Mouse (Mus musculus) heart, embryonic 14.5 days (tissue): ENCODE data around the gene Dhrs1. TPM values are rescaled to one million over a fixed set of nuclear protein-coding genes. Genes with fewer than 3 reads are reported as not detected.

Experiments
- ATAC-seq: fragments of 200-750 bp; cut with Nextera tagmentation; 2 replicates; pipeline ENCODE4 v1.8.0; 2017; ENCODE audit warnings: low read depth, moderate TSS enrichment; ENCODE audit not compliant: insufficient number of reproducible peaks, insufficient read depth, low FRiP score
- H3K27ac ChIP-seq, 2 experiments: fragments of 200-500 bp in 1 of 2; fragments of 300-500 bp in 1 of 2; sonication (generic) in 1 of 2; replicated peaks in 1 of 2; 2 replicates each; pipeline ENCODE4 v1.5.1; 2012 to 2014; ENCODE audit warnings: low read depth in 2 of 2, low read length in 2 of 2, control low read depth in 1 of 2, mild to moderate bottlenecking in 1 of 2, mixed read lengths in 1 of 2; ENCODE audit not compliant: control insufficient read depth in 1 of 2, insufficient read depth in 1 of 2
- H3K27me3 ChIP-seq: fragments of 300-500 bp; sonication (generic); 2 replicates; pipeline ENCODE4 v1.6.1; 2014; ENCODE audit warnings: mild to moderate bottlenecking, low read length, control low read depth; ENCODE audit not compliant: control insufficient read depth, insufficient read depth
- H3K36me3 ChIP-seq: fragments of 300-500 bp; sonication (generic); 2 replicates; pipeline ENCODE4 v1.6.1; 2014; ENCODE audit warnings: mild to moderate bottlenecking, control low read depth, low read length, mixed read lengths; ENCODE audit not compliant: control insufficient read depth, insufficient read depth
- H3K4me1 ChIP-seq, 2 experiments: fragments of 200-500 bp in 1 of 2; fragments of 300-500 bp in 1 of 2; sonication (generic) in 1 of 2; 2 replicates each; pipeline ENCODE4 v1.6.1; 2012 to 2014; ENCODE audit warnings: low read length in 2 of 2, control low read depth in 1 of 2, mixed read lengths in 1 of 2; ENCODE audit not compliant: control insufficient read depth in 2 of 2, insufficient read depth in 2 of 2
- H3K4me2 ChIP-seq: fragments of 300-500 bp; sonication (generic); 2 replicates; pipeline ENCODE4 v1.6.1; 2014; ENCODE audit warnings: mild to moderate bottlenecking, low read length
- H3K4me3 ChIP-seq, 2 experiments: fragments of 200-500 bp in 1 of 2; fragments of 300-500 bp in 1 of 2; sonication (generic) in 1 of 2; 2 replicates each; pipeline ENCODE4 v1.5.1; 2012 to 2014; ENCODE audit warnings: low read length in 2 of 2, mild to moderate bottlenecking in 2 of 2, control low read depth in 1 of 2, low read depth in 1 of 2, moderate library complexity in 1 of 2; ENCODE audit not compliant: control insufficient read depth in 1 of 2, insufficient read depth in 1 of 2
- H3K9ac ChIP-seq: fragments of 300-500 bp; sonication (generic); 2 replicates; pipeline ENCODE4 v1.6.1; 2014; ENCODE audit warnings: mild to moderate bottlenecking, low read length
- H3K9me3 ChIP-seq: fragments of 300-500 bp; sonication (generic); 2 replicates; pipeline ENCODE4 v1.6.1; 2016; ENCODE audit warnings: low read length, control low read depth; ENCODE audit not compliant: control insufficient read depth
- WGBS: fragments of 180-500 bp; shearing (Covaris S2); extraction: QIAGEN DNeasy Blood & Tissue Kit; methylation state at CpG from one replicate; pipeline ENCODE4 v1.1.7; 2014; 5-methylcytosine and 5-hydroxymethylcytosine counted together
- polyA plus RNA-seq: library from polyadenylated mRNA; unstranded; fragments of >200 nt; fragmentation: Nextera tagmentation; extraction: Ambion mirVana; gene quantifications from 2 replicates; pipeline ENCODE4 v1.2.1, GENCODE M21; 2014

Gene Dhrs1
- polyA plus RNA-seq, 1 experiment from 2014 or later, result 70.6 TPM

DNA sequence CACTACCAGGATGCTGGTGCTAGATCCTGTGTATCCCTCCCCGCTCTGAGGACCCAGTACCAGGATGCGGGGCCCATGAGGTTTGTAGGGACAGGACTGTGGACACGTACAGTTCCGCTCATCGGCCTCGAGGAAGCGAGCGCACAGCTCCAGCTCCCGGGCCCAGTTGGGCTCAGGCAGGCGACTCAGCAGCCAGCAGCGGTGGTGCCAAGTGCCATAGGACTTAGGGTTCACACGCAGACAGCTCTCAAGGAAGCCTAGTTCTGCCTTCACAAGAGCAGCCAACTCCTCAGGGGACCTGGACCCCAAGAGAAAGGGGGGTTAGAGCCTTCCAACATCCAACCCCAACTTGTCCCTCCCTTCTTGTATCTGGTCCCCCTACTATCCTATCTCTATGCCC lies 24.8 kb downstream of the Dhrs1 start:
- 89% methylated on average over 12 of the region's 12 CpGs for WGBS
- H3K4me3 ChIP-seq, result no peak overlapping the region
- ATAC-seq, result no peak
- H3K9ac ChIP-seq, result no peak overlapping the region
- no peaks in the 10 kb centered on the region for H3K27me3 ChIP-seq
- H3K9me3 ChIP-seq, result no peaks in the 10 kb centered on the region
- H3K27ac ChIP-seq, result no peak overlapping the region
- no peaks in the 10 kb centered on the region for H3K4me1 ChIP-seq
- no peak overlapping the region for H3K4me2 ChIP-seq
- peaks cover 36% of the 10 kb centered on the region for H3K36me3 ChIP-seq

DNA sequence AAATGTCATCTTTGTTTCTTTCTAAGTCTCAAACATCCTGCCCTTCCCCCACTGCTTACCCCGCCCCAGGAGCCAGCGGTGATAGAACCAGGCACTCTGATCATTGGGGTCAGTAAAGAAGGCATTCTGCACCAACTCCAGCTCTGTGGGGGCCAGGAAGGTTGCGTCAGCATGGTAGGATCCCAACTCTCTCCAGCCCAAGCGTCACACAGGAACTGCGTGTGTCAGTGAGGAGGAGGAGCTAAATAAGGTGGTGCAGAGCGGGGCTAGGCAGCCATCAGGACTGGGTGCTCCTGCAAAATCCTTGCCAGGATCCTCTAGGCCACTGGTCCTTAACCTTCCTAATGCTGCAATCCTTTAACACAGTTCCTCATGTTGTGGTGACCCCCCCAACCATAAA lies 25.8 kb downstream of the Dhrs1 start:
- no peak overlapping the region for H3K4me2 ChIP-seq
- H3K4me1 ChIP-seq, result no peaks in the 10 kb centered on the region
- H3K27me3 ChIP-seq, result no peaks in the 10 kb centered on the region
- no peak for ATAC-seq
- H3K9me3 ChIP-seq, result no peaks in the 10 kb centered on the region
- WGBS, result 86% methylated on average over 6 of the region's 6 CpGs
- H3K9ac ChIP-seq, result no peak overlapping the region
- H3K4me3 ChIP-seq, result no peak overlapping the region
- H3K27ac ChIP-seq, result no peak overlapping the region
- peaks cover 36% of the 10 kb centered on the region for H3K36me3 ChIP-seq

DNA sequence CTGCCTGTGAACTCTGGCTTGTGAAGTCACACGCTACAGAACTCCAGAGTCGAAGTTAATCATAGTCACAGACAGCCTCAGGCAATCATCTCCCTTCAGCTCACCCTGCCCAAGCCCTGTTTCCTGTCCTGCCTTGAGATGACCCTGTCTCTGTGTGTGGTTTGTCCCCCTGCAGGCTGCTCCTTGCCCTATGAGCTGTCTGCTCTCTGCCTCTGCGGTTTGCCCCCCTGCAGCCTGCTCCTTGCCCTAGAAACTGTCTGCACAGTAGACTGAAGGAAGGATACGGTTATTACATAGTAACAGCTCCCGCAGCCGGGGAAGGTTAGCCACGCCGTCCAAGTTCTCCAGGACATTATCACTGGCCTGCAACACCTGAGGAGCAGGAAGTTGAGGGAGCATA lies 28.6 kb downstream of the Dhrs1 start:
- 69% methylated on average over 8 of the region's 8 CpGs for WGBS
- Histone ChIP-seq H3K4me1 (peaks cover 5 to 11% of the 10 kb centered on the region in 2 experiments; a peak in 2 of 4 replicates), H3K9ac (no peak overlapping the region), H3K4me2 (no peak overlapping the region), H3K27me3 (peaks cover 17% of the 10 kb centered on the region; the same call in 1 of the 2 replicates), H3K9me3 (no peaks in the 10 kb centered on the region), H3K4me3 (no peak overlapping the region), H3K36me3 (peaks cover 36% of the 10 kb centered on the region), H3K27ac (no peak overlapping the region)
- ATAC-seq, result no peak

DNA sequence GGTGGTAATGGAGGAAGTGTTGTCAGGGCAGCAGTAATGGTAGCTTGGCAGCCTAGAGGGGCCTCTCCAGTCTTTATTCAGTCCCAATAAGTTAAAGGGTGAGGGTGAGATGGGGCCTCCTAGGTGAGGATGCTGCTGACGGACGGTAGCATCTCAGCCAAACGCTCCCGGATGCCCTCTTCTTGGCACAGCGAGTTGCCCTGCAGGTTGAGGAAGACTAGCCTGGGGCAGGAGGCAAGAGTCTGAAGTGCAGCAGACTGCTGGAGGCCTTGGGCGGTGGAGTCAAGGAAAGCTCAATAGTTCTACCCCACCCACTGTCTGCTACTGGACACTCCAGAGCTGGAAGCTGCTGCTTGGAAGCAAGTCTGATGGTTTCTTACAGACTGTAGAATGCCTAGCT lies 29.2 kb downstream of the Dhrs1 start:
- no peak overlapping the region for H3K4me3 ChIP-seq
- H3K36me3 ChIP-seq, result peaks cover 36% of the 10 kb centered on the region
- whole genome bisulfite sequencing, result 92% methylated on average over 6 of the region's 6 CpGs
- H3K4me1 ChIP-seq, result peaks cover 5 to 11% of the 10 kb centered on the region in 2 experiments; a peak in 2 of 4 replicates
- no peak for ATAC-seq
- H3K27ac ChIP-seq, result no peak overlapping the region
- H3K9me3 ChIP-seq, result no peaks in the 10 kb centered on the region
- H3K9ac ChIP-seq, result no peak overlapping the region
- H3K4me2 ChIP-seq, result no peak overlapping the region
- H3K27me3 ChIP-seq, result peaks cover 23% of the 10 kb centered on the region; the same call in 1 of the 2 replicates

DNA sequence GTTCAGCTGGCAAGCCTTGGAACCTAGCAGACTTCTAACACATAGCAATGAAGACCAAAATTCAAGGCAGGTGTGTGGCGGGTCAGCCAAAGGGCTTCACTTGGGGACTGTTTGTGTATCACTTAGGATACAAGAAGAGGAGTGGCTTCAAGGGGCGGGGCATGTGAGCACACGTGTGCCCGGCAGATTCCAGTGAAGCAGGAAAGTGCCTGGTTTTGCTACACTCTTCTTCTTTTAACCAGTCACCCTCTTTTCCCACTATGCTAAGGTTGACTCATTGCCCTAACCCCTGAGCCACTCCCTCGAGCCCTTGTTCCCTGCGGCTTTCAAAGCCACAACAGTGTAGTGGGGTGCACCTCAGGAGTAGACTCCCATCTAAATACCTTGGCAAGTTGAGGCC lies 30.6 kb downstream of the Dhrs1 start:
- H3K9me3 ChIP-seq, result no peaks in the 10 kb centered on the region
- H3K4me1 ChIP-seq, result peaks cover 5 to 11% of the 10 kb centered on the region in 2 experiments; a peak in 2 of 4 replicates
- H3K4me3 ChIP-seq, result no peak overlapping the region
- no peak overlapping the region for H3K27ac ChIP-seq
- H3K27me3 ChIP-seq, result peaks cover 23% of the 10 kb centered on the region; the same call in 1 of the 2 replicates
- peaks cover 34% of the 10 kb centered on the region for H3K36me3 ChIP-seq
- no peak for ATAC-seq
- H3K9ac ChIP-seq, result no peak overlapping the region
- no peak overlapping the region for H3K4me2 ChIP-seq
- 37% methylated on average over 6 of the region's 6 CpGs for WGBS

DNA sequence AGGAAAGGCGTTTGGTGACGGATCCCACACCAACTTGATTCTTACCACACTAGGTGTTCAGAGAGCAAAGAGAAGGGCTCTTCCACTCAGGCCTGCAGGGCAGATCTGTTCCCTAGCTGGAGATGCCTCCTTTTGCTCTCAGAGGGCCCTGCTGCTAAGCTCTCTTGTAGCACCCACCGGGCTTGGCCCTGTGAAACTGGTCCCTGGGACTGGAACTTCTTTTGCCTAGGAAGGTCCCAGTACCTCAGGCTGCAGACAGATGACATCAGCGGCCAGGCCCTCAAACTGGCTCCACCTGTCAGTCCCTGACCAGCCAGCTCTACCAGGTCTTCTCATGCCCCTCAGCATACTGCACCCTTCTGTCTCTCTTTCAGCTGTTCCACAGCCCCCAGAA lies 31.8 kb downstream of the Dhrs1 start, which contains the start of gene Tgm1:
Tgm1 (minus strand) TSS at position 198 of the 394 bp plus-strand sequence.
- Histone ChIP-seq H3K9me3 (no peaks in the 10 kb centered on the region), H3K27ac (no peak within 1 kb of the TSS), H3K9ac (no peak within 1 kb of the TSS; the same call in 1 of the 2 replicates), H3K36me3 (peaks cover 22% of the 10 kb centered on the region), H3K27me3 (peaks cover 23% of the 10 kb centered on the region; the same call in 1 of the 2 replicates), H3K4me1 (peaks cover 5 to 11% of the 10 kb centered on the region in 2 experiments; a peak in 2 of 4 replicates), H3K4me2 (peak within 1 kb of the TSS; percentile 58), H3K4me3 (peak within 1 kb of the TSS; percentile 12 to 26; a peak in 2 of 4 replicates)
- ATAC-seq, result no peak
- 22% methylated on average over 4 of the region's 4 CpGs for WGBS

DNA sequence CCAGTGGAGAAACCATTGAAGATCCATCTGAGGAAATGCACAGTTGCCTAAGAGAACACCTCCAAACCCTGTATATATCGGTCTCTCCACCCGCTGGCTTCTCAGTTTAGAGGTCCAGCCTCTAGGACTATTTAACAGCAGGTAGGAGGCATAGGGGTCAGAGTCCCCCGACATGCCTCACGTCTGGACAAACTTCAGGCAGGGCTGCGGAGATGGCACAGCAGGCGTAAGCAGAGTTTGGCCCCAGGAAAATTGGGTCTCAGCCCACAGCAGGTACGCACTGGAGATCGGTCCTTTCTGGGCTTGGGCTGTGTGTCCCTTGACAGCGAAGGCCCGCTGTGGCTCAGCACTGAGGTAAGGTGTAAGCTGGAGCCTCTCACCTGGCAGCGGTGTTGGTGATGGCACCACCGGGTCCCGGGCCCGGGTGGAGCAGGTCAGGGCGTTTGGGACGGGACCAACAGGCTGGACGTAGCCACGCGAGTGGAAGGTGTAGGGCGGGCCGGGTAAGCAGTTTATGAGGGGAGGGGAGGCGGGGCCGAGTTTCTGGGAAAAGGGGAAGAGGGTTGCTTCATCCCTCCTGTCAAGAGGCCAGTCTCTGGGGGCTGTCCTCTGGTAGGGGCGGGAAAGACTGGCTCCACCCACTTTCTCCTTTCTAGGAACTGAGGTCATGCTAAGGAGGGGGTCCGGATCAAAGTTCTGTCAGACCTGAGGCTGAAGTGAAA lies 32.3 kb downstream of the Dhrs1 start:
- Histone ChIP-seq H3K9ac (no peak overlapping the region; the same call in 1 of the 2 replicates), H3K4me3 (peak overlapping the region; percentile 12 to 26; a peak in 2 of 4 replicates), H3K27ac (no peak overlapping the region), H3K27me3 (peaks cover 23% of the 10 kb centered on the region; the same call in 1 of the 2 replicates), H3K4me1 (peaks cover 5 to 11% of the 10 kb centered on the region in 2 experiments; a peak in 2 of 4 replicates), H3K9me3 (no peaks in the 10 kb centered on the region), H3K36me3 (peaks cover 17% of the 10 kb centered on the region), H3K4me2 (peak overlapping the region; percentile 58)
- ATAC-seq, result no peak
- WGBS, result 13% methylated on average over 25 of the region's 25 CpGs
